Mouse (Mus musculus) erythroid progenitor cell, adult 5-6 weeks (primary cell): ENCODE results near the gene Alkbh3. TPM values are rescaled to one million over a fixed set of nuclear protein-coding genes. Genes with fewer than 3 reads are reported as not detected.

Source experiments
- ATAC-seq: replicated peaks from 2 replicates; pipeline ENCODE4 v1.8.0; 2016; ENCODE audit warnings: moderate number of reproducible peaks, mild to moderate bottlenecking, moderate TSS enrichment, inconsistent platforms; ENCODE audit not compliant: poor library complexity, low FRiP score, severe bottlenecking
- total RNA-seq, 2 experiments: library from RNA; stranded (forward) in 1 of 2; stranded (reverse) in 1 of 2; fragments of 150-400 nt in 1 of 2; fragments of 186-747, 209-891 nt in 1 of 2; gene quantifications; 2 replicates each; pipeline versions ENCODE4 v1.2.3 to v1.2.4; 2015 to 2017; ENCODE audit warnings: low replicate concordance in 2 of 2

Alkbh3 gene
- total RNA-seq, 2 experiments from 2014 or later, result 7.8 to 31.4 TPM

DNA sequence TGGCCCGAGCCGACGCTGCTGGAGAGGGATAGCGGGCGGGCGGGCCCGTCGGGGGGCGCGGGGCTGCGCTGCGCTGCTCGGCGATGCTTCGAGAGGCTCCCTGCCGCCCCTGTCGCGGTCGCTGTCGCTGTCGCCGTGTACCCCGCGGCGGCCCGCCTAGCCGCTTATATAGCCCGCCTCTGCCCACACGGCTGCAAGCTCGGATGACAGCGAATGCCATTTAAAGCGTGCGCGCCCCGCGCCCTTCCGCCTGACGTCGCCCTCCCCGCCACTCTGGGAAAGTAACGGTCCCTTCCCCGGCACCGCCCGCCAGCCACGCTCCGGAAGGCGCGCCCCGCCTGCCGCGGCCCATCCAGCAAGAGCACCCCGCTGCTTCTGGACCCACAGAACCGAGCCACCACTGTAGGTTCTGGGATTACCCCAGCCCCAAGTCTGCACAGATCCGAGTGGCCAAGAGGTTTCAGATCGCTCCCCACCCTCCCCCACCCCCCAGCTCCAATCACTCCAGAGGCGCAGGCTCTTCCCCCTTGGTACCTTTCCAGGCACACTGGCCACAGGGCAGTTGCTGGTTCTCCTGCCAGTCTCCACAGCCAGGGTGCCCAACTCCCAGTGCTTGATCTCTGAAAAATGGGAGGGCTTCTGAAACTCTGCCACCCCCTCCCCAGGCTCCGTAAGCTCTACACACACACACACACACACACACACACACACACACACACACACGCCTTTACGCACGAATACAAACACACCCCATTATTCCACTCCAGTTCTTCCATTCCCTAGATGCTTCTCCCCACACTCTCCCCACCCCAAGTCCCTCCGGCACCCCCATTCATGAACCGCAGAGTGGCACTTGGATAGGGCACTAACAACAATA lies 53.5 kb downstream of the Alkbh3 start, which contains the start of gene Gm13889:
TSS of gene Gm13889 (minus strand) at position 294 of the 877 bp plus-strand sequence.
- no peak for ATAC-seq

DNA sequence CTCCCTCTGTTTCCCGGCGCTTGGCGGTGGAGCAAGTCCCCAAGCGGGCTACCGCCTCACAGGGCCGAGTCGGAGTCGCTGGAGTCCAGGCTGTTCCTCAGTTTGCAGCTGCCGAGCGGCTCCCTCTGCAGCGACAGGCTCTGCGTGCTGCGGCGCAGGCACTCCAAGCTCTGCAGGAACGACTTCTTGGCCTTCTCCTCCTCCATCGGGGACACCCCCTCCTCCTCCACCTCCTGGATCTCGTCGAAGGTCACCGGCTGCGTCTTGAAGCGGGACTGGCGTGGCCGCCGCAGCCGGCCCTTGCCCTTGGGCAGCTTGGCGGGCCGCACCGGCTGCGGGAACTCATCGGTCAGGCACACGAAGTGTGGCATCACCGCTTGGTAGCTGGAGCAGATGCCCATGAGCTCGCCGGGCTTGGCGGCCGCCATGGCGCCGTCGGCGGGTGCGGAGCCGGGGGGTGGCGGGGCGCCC lies 54.2 kb downstream of the Alkbh3 start:
- ATAC-seq, result no peak

GRCm38 (mm10) chr2:93955886-93956285 lies 54.7 kb downstream of the Alkbh3 start:
- no peak for ATAC-seq

- ATAC-seq, result no peak
These were observed 55.6 kb downstream of the Alkbh3 start for GRCm38 (mm10) chr2:93954781-93955578.

GRCm38 (mm10) chr2:93953726-93954125 lies 56.9 kb downstream of the Alkbh3 start:
- no peak for ATAC-seq

DNA sequence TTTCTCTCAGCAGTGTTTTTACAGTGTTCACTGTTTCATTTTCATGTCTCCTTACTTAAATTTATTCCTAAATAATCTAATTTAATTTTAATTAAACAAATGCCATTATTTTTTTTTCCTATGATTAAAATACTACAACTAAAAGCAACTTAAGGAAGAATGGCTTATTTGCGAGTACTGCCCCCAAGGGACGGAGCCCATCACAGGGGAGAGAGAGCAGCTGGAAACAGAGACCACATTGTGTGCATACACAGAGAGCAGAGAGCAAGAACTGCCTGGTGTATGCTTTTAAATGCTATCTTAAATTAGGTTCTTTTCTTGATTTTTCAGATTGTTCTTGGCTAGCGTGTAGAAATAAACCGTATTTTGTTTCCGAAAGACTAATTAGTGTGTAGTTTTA lies 63.6 kb downstream of the Alkbh3 start:
- no peak for ATAC-seq

DNA sequence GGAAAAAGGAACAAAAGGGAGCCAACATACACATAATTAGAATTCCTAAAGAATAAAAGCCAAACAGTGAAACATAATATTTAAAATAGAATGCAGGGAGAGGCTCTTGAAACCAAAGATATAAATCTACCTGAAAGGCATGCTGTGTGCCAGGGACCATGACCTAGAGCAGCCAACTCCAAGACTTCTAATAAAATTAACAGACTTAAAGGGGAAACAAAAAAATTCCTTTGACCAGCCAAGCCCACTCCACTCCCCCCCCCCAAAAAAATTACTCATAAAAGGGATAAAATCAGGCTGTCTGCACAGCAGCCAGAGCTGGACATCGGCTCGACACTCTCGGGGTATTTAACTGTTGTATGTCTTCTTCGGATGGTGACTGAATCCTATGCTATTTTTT lies 65.8 kb downstream of the Alkbh3 start:
- ATAC-seq, result no peak

DNA sequence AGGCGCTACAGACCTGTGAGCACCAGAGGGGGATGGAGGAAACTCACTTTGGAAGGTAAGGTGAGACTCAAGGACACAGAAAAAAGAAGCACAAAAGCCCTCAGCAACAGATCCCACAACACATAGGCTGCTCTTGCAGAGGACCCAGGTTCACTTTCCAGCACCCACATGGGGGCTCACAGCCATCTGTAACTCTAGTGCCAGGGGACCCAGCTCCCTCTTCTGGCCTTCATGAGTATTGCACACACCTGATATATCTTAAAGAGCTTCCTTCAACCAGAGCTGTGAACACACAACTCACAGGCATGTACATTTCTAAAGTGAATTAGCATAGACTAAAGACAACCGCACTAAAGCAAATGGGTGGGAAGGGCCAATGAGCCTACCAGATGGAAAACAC lies 66.5 kb downstream of the Alkbh3 start:
- ATAC-seq, result no peak

GRCm38 (mm10) chr2:93941670-93942069 lies 68.9 kb downstream of the Alkbh3 start:
- no peak for ATAC-seq

DNA sequence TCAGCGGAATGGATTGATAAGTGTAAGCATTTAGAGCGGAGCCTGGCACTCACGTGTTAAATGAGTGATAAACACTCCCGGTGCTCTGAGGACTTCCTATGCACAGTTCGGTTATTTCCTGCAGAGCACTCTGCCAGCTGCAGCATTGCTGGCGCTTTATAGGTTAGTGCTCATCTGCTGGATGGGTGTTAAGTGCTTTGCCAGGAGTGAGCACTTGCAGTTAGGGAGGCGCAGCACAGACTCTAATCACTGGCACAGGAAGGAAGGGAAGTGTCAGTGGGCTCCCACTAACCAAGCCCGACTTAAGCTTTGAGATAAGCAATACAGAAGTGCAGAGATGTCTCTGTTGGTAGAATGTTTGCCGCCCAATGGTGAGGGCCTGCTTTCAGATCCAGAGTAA lies 72.1 kb downstream of the Alkbh3 start:
- no peak for ATAC-seq

Other genes starting within 250 kb of the Alkbh3 start
- 10.1 and 16.6 TPM in 2 replicates for gene Ext2, start 188.2 kb downstream of the Alkbh3 start, total RNA-seq (2015; ENCODE audit: low replicate concordance)
- 5.4 and 7.0 TPM in 2 replicates for gene Ext2, start 188.2 kb downstream of the Alkbh3 start, total RNA-seq (2017; ENCODE audit: low replicate concordance)
- 4.3 and 12.2 TPM in 2 replicates for gene Accs, start 160.9 kb downstream of the Alkbh3 start, total RNA-seq (2015; ENCODE audit: low replicate concordance)
- gene Accs, start 160.9 kb downstream of the Alkbh3 start, total RNA-seq (2017; ENCODE audit: low replicate concordance), result not detected in 2 replicates
- gene Accsl, start 141.7 kb downstream of the Alkbh3 start, total RNA-seq (2015; ENCODE audit: low replicate concordance), result not detected in 2 replicates
- not detected in 2 replicates for gene Accsl, start 141.7 kb downstream of the Alkbh3 start, total RNA-seq (2017; ENCODE audit: low replicate concordance)
- gene Gm13889, start 53.6 kb downstream of the Alkbh3 start, total RNA-seq (2015; ENCODE audit: low replicate concordance), result not detected in 2 replicates
- not detected in 2 replicates for gene Gm13889, start 53.6 kb downstream of the Alkbh3 start, total RNA-seq (2017; ENCODE audit: low replicate concordance)
- not detected in 2 replicates for gene Gm27027, start 14.5 kb downstream of the Alkbh3 start, total RNA-seq (2015; ENCODE audit: low replicate concordance)
- not detected in 2 replicates for gene Gm27027, start 14.5 kb downstream of the Alkbh3 start, total RNA-seq (2017; ENCODE audit: low replicate concordance)
- 10.9 and 12.6 TPM in 2 replicates for gene Hsd17b12, start 147.2 kb upstream of the Alkbh3 start, total RNA-seq (2015; ENCODE audit: low replicate concordance)
- 12.6 and 13.3 TPM in 2 replicates for gene Hsd17b12, start 147.2 kb upstream of the Alkbh3 start, total RNA-seq (2017; ENCODE audit: low replicate concordance)